ENCODE assay signal across 8 mouse cellular contexts in genomic region chr3:75910257-75910656, GRCm38 (mm10). TPM values are rescaled to one million over a fixed set of nuclear protein-coding genes. Genes with fewer than 3 reads are reported as not detected.
DNase-seq lines count a peak whose midpoint lies in the region; ATAC-seq lines count a peak whose summit lies in the region.

No protein-coding gene starts in this region.

- H3K27ac ChIP-seq in midbrain, embryonic 16.5 days (ENCODE audit: low read length) = no peak overlapping the region

- peak; percentile 78 for ATAC-seq in granulocyte monocyte progenitor cell, adult 5-6 weeks (replicated peaks; ENCODE audit: poor library complexity, severe bottlenecking)
- ATAC-seq in midbrain, embryonic 16.5 days = peak; percentile 72

- WGBS in midbrain, embryonic 16.5 days = 27% methylated on average over 4 of the region's 4 CpGs

- H3K4me2 ChIP-seq in midbrain, embryonic 16.5 days (ENCODE audit: low read length) = no peak overlapping the region

- peaks cover 10% of the 10 kb centered on the region for H3K4me1 ChIP-seq in midbrain, embryonic 16.5 days (ENCODE audit: control insufficient read depth, insufficient read depth, low read length)

- no peaks in the 10 kb centered on the region for H3K9me3 ChIP-seq in midbrain, embryonic 16.5 days (replicated peaks; ENCODE audit: control insufficient read depth, low read length, poor library complexity, severe bottlenecking)

- H3K36me3 ChIP-seq in midbrain, embryonic 16.5 days (ENCODE audit: control insufficient read depth, insufficient read depth, low read length) = no peaks in the 10 kb centered on the region

- no peaks in the 10 kb centered on the region for H3K27me3 ChIP-seq in midbrain, embryonic 16.5 days (ENCODE audit: control insufficient read depth, insufficient read depth, low read depth, low read length)

- no peak overlapping the region for H3K9ac ChIP-seq in midbrain, embryonic 16.5 days (ENCODE audit: low read depth, low read length)

- DNase-seq in gastrocnemius, adult 18-20 months (ENCODE audit: low spot score) = peak; percentile 13
- no peak for DNase-seq in gastrocnemius, adult 8-10 months (ENCODE audit: low spot score in 2 of 2)
- peak; percentile 61 for DNase-seq in CD4-positive helper T cell, adult 2 months (ENCODE audit: low read depth, low spot score)
- DNase-seq in c-Kit-positive CD71-positive TER-119-negative erythroid progenitor cells, embryonic 14.5 days (ENCODE audit: low read depth) = peak; percentile 44
- DNase-seq in layer of hippocampus, postnatal 10 days (ENCODE audit: low spot score in 2 of 2) = peak; percentile 6 to 26
- DNase-seq in right cerebral cortex, postnatal 4 days = no peak

- no peak overlapping the region for H3K4me3 ChIP-seq in midbrain, embryonic 16.5 days (ENCODE audit: low read depth, low read length)

RNA-seq across cellular contexts. Expression of gene Golim4, which starts 46.5 kb away (rescaled TPM):
- total RNA-seq in gastrocnemius, adult 18-20 months (2021) = 1 to 10 TPM; 5.3 to 7.5 TPM
- 1 to 10 TPM; 5.4 to 8.6 (median 6.5) TPM for total RNA-seq in gastrocnemius, adult 8-10 months (2022)
- total RNA-seq in granulocyte monocyte progenitor cell, adult 5-6 weeks (2014; fragmentation: Nextera tagmentation) = 36.6 and 52.1 TPM in 2 replicates
- 38.9 and 53.7 TPM in 2 replicates for total RNA-seq in granulocyte monocyte progenitor cell, adult 5-6 weeks (2017)
- 10 to 100 TPM; 28.3 to 28.4 TPM for total RNA-seq in layer of hippocampus, postnatal 10 days (2021)
- polyA plus RNA-seq in midbrain, embryonic 16.5 days (2015; fragmentation: Nextera tagmentation; extraction: Ambion mirVana) = 16.4 and 16.7 TPM in 2 replicates

Comparison
In these comparisons a context has a peak if more than half of its experiments do, and no peak if none do; other contexts are left out.
1. DNase-seq: peak in gastrocnemius, adult 18-20 months (single experiment), CD4-positive helper T cell, adult 2 months (single experiment), c-Kit-positive CD71-positive TER-119-negative erythroid progenitor cells, embryonic 14.5 days (single experiment) and layer of hippocampus, postnatal 10 days (2 of 2); none in gastrocnemius, adult 8-10 months (0 of 2) and right cerebral cortex, postnatal 4 days (single experiment).